Mouse (Mus musculus) embryonic facial prominence, embryonic 12.5 days (tissue): ENCODE results near the gene Olfr221. TPM values are rescaled to one million over a fixed set of nuclear protein-coding genes. Genes with fewer than 3 reads are reported as not detected.

Experiments
- polyA plus RNA-seq: library from polyadenylated mRNA; unstranded; fragments of >200 nt; fragmentation: Nextera tagmentation; extraction: Ambion mirVana; gene quantifications from 2 replicates; pipeline ENCODE4 v1.2.1, GENCODE M21; 2016

The Olfr221 gene
- polyA plus RNA-seq, 1 experiment from 2014 or later = not detected

Other genes starting within 250 kb of the Olfr221 start
- not detected in 2 replicates for gene AY358078, start 242.4 kb downstream of the Olfr221 start, polyA plus RNA-seq
- gene Ear6, start 188.8 kb downstream of the Olfr221 start, polyA plus RNA-seq = not detected in 2 replicates
- 55.5 and 56.8 TPM in 2 replicates for gene Mettl17, start 157.6 kb downstream of the Olfr221 start, polyA plus RNA-seq
- gene Slc39a2, start 149.6 kb downstream of the Olfr221 start, polyA plus RNA-seq = 1.4 and 1.5 TPM in 2 replicates
- 30.9 and 37.1 TPM in 2 replicates for gene Ndrg2, start 128.3 kb downstream of the Olfr221 start, polyA plus RNA-seq
- gene Tppp2, start 124.0 kb downstream of the Olfr221 start, polyA plus RNA-seq = not detected in 2 replicates
- gene Rnase13, start 119.7 kb downstream of the Olfr221 start, polyA plus RNA-seq = not detected in 2 replicates
- 204 and 214 TPM in 2 replicates for gene Arhgef40, start 57.7 kb downstream of the Olfr221 start, polyA plus RNA-seq
- 0.51 and 0.63 TPM in 2 replicates for gene Tmem253, start 26.8 kb downstream of the Olfr221 start, polyA plus RNA-seq
- 56.7 and 60.6 TPM in 2 replicates for gene Zfp219, start 21.7 kb downstream of the Olfr221 start, polyA plus RNA-seq
- 778 and 818 TPM in 2 replicates for gene Hnrnpc, start 61.6 kb upstream of the Olfr221 start, polyA plus RNA-seq
- gene Rpgrip1, start 68.2 kb upstream of the Olfr221 start, polyA plus RNA-seq = 72.3 and 75.9 TPM in 2 replicates
- 74.9 and 77.4 TPM in 2 replicates for gene Supt16, start 155.0 kb upstream of the Olfr221 start, polyA plus RNA-seq
- 56.5 and 56.7 TPM in 2 replicates for gene Chd8, start 215.3 kb upstream of the Olfr221 start, polyA plus RNA-seq
- gene Tox4, start 236.7 kb upstream of the Olfr221 start, polyA plus RNA-seq = 47.4 and 50.2 TPM in 2 replicates
- gene Rab2b, start 237.1 kb upstream of the Olfr221 start, polyA plus RNA-seq = 26.4 and 27.4 TPM in 2 replicates